Mouse (Mus musculus) megakaryocyte, adult 5-6 weeks (primary cell): ENCODE data around the gene Usp35. TPM values are rescaled to one million over a fixed set of nuclear protein-coding genes. Genes with fewer than 3 reads are reported as not detected.

ENCODE experiments used
- ATAC-seq: 2 replicates; pipeline ENCODE4 v1.8.0; 2016; ENCODE audit warnings: mild to moderate bottlenecking, inconsistent platforms; ENCODE audit not compliant: poor library complexity, severe bottlenecking
- total RNA-seq, 2 experiments: library from RNA; stranded (forward) in 1 of 2; stranded (reverse) in 1 of 2; fragments of 153-499, 151-499 nt in 1 of 2; fragments of 221-1000, 200-1000 nt in 1 of 2; gene quantifications; 2 replicates each; pipeline versions ENCODE4 v1.2.3 to v1.2.4; 2015 to 2017

The Usp35 gene
- total RNA-seq (2015) (0.87 and 1.1 TPM in 2 replicates), total RNA-seq (2017) (0.66 and 0.77 TPM in 2 replicates)

- peak; percentile 93 for ATAC-seq
These were observed at the start of gene Usp35, which contains the start of gene Kctd21 for GRCm38 (mm10) chr7:97331726-97332666. TSS of gene Usp35 (minus strand) at chr7:97332020. TSS of gene Kctd21 (plus strand) at chr7:97332327.

- ATAC-seq = no peak
These were observed 48.8 kb upstream of the Usp35 start for GRCm38 (mm10) chr7:97380500-97381123.

- ATAC-seq = no peak
These were observed 47.5 kb upstream of the Usp35 start for GRCm38 (mm10) chr7:97379304-97379703.

GRCm38 (mm10) chr7:97375906-97376305 is 44.1 kb upstream of the Usp35 start:
- ATAC-seq = peak; percentile 66

- ATAC-seq = no peak
These were observed 43.3 kb upstream of the Usp35 start for GRCm38 (mm10) chr7:97375101-97375500.

GRCm38 (mm10) chr7:97365887-97366286 is 34.1 kb upstream of the Usp35 start:
- no peak for ATAC-seq

- ATAC-seq = peak; percentile 80
These were observed 29.6 kb upstream of the Usp35 start for GRCm38 (mm10) chr7:97361467-97361866.

- no peak for ATAC-seq
These were observed 29.1 kb upstream of the Usp35 start for GRCm38 (mm10) chr7:97360955-97361354.

- no peak for ATAC-seq
These were observed 28.3 kb upstream of the Usp35 start for GRCm38 (mm10) chr7:97360166-97360565.

- ATAC-seq = no peak
These were observed 26.5 kb upstream of the Usp35 start for GRCm38 (mm10) chr7:97358347-97358746.

GRCm38 (mm10) chr7:97357840-97358239 is 26.0 kb upstream of the Usp35 start:
- ATAC-seq = no peak

- peak; percentile 54; the same call in 1 of the 2 replicates for ATAC-seq
These were observed 25.1 kb upstream of the Usp35 start for GRCm38 (mm10) chr7:97356875-97357276.

GRCm38 (mm10) chr7:97356253-97356652 is 24.4 kb upstream of the Usp35 start:
- ATAC-seq = no peak

- peak; percentile 50 for ATAC-seq
These were observed 23.4 kb upstream of the Usp35 start for GRCm38 (mm10) chr7:97355068-97355841.

GRCm38 (mm10) chr7:97353356-97353755 is 21.5 kb upstream of the Usp35 start:
- ATAC-seq = no peak

GRCm38 (mm10) chr7:97351792-97352513 is 20.1 kb upstream of the Usp35 start:
- ATAC-seq = no peak

- ATAC-seq = no peak
These were observed 19.1 kb upstream of the Usp35 start for GRCm38 (mm10) chr7:97350891-97351290.

GRCm38 (mm10) chr7:97349438-97349837 is 17.6 kb upstream of the Usp35 start:
- no peak for ATAC-seq

- ATAC-seq = no peak
These were observed 17.0 kb upstream of the Usp35 start for GRCm38 (mm10) chr7:97348836-97349235.

- ATAC-seq = no peak
These were observed 16.5 kb upstream of the Usp35 start for GRCm38 (mm10) chr7:97348318-97348717.
